Mouse (Mus musculus): Measurements from ENCODE around the gene Ttll12.

Ttll12 gene

DNA sequence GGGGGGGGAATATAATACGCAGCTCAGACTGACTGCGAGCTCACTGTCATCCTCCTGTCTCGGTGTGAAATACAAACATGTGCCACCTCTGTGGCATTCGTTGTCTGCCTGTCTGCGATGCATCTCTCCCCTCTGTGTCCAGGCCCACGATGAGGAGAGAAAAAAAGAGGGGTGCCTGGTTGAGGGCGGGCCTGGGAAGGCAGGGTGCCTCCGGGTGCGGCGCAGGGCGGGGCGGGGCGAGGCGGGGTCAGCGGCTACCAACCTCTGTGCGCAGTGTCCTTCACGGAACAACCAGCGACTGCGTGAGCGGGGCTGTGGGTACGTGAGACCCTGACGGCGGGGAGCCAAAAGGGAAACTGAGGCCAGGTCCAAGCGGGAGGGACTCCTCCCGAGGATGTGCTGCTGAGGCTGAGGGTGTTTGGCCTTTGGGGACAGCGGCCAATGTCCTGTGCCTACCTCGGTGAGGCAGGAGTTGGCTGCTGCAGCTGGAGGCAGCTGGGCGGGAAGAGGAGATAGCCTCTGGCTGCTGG lies 31.6 kb downstream of the Ttll12 start, which contains the start of the genes Tspo and Mcat:
Tspo (plus strand) TSS at position 266 of the 530 bp plus-strand sequence.
Mcat (minus strand) TSS at position 461 of the 530 bp plus-strand sequence.
- DNase-seq (ENCODE audit: low spot score), result no peak

DNA sequence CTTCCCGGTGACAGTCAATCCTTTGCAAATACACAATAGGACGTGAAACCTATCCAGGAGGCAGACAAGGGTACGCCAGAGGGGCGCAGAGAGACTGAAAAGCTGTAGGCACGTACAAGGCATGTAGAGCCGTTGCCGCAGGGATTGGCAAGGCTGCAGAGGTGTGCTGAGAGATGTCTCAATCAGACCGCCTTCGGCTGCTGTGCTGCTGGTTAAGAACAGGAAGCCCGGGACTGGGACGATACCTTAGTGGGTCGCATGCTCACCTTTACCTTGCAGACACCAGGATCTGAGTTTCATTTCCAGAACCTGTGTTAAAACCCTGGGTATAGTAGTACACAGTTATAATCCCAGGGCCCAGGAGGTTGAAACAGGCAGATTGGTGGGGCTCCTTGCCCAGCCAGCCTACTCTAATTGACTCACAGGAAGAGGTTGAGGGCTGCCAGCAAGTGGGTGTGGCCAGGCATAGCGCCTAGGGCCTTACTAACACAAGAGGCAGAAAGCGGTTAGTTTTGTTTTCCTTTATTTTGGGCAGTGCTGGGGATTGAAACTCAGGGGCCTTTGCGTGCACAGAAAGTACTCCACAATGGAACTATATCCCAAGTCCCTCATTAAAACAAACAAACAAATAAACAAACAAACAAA lies 32.2 kb downstream of the Ttll12 start:
- peak; percentile 62 for DNase-seq (ENCODE audit: low spot score)

DNA sequence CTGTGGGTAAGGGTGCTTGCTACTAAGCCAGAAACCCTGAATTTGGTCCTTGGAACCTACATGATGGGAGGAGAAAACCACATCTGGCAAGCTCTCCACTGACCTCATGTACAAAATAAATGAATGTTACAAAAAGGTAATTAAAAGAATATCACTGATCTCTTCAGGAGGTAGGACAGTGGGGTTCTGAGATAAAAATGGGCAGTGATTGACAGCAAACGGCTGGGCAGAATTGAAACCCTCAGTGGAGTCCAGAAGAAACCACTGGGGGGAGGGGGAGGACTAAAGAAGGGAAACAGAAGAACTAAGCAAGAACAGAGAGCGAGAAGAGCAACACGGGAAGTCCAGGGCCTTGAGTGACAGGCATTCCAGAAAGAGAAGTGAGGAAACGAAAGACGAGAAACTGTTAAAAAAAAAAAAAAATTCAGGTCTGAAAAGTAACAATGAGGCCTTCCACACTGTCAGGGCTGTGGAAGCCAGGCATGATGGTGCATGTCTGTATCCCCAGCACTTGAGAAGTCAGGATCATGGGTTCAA lies 33.9 kb downstream of the Ttll12 start:
- DNase-seq (ENCODE audit: low spot score), result no peak

DNA sequence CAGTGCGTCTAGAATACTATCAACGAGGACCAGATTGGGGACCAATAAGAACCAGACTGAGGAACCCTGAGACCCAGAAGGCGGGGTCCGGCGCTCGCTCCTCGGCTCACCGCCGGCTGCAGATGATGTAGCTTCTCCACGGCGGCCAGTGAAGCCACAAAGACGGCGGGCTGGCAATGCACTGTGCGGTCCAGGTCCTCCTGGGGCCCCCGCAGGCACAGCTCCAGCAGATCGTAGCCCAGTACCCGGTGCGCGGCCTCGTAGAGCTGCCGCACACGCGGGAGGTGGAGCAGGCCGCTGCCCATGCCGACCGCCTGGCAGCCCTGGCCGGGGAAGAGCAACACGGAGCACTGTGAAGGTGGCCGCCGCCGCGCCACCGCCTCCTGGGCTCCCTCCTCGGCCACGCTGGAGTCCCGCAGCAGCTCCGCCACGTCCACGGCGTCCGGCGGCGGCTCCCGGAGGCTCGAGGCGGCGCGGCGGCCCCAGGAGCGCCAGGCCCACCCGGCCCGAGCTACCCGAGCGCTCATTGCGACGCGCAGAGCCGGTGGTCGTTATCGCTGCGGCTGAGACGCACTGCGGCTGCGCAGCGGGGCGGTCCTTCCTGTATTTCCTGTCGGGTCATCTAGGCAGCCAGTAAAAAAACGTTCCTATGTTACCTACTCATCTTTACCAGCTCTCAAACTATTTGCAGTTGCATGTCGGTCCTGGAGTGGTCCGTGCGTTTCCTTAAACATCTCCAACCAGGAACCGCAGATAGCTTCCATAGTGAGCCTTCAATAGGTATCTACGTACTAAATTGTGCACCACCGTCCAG lies 39.6 kb downstream of the Ttll12 start:
- DNase-seq (ENCODE audit: low spot score), result peak; percentile 68

DNA sequence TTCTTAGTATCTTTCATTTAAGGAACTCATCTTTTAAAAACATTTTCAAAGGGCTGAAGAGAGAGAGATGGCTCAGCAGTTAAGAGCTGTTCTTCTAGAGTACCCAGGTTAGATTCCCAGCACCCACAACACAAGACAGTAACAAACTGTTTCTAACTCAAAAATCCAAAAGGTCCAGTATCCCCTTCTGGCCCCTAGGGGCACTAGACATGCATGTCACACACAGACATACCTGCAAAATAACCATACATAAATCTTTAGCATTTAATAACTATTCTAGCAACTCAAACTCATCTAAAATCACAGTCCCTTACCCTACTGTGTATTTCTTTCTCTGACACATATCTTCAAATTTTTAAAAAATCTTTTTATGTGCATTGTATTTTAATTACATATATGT lies 41.1 kb downstream of the Ttll12 start:
- no peak for DNase-seq (ENCODE audit: low spot score)

DNA sequence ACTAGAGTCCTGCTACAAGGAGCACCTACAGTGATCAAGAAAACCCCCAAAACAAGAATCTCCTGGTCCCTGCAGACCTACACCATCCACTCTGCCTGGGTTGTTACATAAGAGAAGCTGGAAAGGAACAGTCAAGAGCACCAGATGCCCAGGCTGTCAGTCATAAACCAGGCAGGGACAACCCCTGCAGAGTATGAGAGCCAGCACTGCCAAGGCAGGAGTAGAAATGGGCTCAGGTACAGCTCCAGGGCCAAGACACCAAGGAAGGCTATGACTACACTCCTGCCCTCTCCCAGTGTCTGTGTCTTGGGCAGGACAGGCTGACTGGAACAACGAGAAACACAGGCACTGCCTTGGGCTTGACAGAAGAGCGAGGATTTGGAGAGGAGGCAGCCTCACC lies 44.8 kb downstream of the Ttll12 start:
- no peak for DNase-seq (ENCODE audit: low spot score)

DNA sequence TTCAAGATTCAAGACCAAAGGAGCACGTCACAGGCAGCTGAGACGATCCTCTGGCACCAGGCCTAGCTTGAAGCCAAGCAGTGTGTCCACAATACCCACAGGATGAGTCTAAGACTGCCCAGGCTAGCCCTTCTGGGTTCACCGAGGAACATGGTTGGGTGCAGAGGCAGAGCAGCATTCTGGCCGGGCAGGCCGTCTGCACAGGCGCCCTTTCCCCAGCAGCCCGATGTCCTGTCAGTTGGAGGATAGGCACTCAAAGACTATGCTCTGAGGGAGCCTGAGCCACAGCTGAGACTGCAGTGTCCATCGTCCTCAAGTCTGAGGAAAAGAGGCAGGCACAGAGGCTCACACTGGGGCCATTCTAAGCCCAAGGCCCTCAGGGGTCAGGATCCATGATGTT lies 47.8 kb downstream of the Ttll12 start:
- DNase-seq (ENCODE audit: low spot score), result no peak

DNA sequence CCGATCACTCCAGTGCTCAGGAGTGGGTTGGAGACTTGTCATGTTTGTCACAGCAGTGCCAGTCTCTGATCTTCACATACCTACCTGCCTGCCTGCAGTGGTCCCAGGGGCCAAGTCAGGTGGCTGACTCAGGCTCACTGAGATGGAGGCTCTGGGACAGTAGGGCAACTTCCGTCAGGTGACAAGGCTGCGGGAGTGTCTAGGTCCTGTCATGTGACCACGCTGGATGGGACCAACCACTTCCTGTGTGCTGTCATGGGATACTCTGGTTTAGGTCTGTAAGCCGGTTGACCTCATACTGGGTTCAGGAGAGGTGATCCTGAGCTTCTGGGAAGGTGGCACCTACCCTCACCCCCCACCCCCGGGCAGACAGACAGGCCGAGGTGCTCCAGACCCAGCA lies 48.9 kb downstream of the Ttll12 start:
- DNase-seq (ENCODE audit: low spot score), result no peak

DNA sequence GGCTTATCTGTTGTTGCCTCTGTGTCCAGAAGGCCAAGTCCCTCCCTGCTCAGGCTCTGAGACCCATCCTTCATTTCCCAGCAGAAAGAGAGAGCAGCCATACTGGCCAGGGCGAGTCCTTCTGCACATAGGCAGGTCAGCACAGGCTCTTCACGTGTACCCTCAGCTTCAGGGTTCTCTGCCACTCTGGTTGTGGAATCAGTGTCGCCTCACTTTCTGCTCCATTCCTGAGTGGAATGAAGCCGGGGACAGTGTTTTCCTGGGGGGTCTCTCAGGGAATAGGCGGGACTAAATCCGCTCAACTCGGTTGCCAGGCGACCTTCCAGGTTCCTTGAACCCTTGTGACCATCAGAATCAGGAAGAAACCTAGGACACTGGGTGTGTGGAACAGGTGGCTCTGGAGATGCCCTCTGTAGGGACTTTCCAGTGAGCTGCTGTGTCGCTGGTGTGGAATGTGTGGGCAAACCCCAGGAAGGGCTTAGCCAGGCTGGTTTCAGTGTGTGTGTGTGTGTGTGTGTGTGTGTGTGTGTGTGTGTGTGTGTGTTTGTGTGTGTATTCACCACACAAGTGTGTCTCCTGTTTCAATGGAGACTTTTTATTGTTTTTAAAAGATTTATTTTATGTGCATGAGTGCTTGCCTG lies 53.2 kb downstream of the Ttll12 start:
- no peak for DNase-seq (ENCODE audit: low spot score)

DNA sequence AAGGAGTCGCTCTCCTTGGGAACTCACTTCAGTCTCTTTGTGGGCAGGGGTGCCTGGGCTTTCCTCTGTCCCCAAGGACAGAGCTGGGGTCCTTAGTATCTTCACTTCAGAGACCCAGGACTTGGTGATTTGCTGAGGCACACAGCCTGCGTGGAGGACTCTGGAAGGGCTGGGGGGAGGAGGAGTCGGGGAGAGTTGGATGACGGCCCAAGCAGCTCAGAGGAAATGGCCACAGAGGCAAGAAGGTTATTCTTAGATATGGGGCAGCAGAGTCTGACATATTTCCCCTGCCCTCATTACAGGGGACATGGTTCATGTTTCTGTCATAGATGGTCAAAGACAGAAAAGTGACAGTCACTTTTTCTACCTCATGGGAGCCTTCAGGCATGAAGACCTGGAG lies 55.1 kb downstream of the Ttll12 start:
- DNase-seq (ENCODE audit: low spot score), result no peak

DNA sequence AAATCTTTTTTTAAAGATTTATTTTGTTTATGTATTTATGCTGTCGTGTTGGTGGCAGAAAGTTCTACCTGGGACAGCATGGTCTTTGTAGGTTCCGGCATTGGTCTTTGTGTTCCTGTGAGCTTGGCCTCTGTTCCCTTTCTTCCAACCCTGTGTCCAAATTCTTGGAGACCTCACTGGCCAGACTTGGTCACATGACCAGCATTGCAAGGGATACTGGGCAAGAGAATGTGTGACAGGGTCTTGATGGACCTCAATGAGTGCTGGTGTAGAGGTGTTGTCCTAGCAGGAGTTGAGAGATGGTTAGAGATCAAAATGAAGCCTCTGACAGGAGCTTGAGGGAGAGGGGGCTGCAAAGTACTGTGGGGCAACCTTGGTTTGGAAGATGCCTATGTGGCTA lies 56.1 kb downstream of the Ttll12 start:
- no peak for DNase-seq (ENCODE audit: low spot score)

DNA sequence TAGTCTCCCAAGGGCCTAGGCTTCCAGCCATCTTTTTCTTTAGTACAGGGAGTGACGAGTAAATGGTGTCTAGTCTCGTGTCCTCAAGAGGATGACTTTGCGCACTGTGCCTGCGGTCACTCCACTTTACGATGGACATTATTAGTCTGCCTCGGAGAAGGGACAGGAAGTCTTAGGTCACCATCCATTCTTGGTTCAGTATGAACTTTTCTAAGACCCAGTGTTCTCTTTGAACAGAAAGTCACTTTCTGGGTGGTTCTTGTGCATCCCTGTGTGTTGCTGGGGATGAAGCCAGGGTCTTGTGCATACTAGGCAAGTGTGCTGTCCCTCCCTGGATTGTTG lies 59.1 kb downstream of the Ttll12 start:
- DNase-seq (ENCODE audit: low spot score), result no peak

DNA sequence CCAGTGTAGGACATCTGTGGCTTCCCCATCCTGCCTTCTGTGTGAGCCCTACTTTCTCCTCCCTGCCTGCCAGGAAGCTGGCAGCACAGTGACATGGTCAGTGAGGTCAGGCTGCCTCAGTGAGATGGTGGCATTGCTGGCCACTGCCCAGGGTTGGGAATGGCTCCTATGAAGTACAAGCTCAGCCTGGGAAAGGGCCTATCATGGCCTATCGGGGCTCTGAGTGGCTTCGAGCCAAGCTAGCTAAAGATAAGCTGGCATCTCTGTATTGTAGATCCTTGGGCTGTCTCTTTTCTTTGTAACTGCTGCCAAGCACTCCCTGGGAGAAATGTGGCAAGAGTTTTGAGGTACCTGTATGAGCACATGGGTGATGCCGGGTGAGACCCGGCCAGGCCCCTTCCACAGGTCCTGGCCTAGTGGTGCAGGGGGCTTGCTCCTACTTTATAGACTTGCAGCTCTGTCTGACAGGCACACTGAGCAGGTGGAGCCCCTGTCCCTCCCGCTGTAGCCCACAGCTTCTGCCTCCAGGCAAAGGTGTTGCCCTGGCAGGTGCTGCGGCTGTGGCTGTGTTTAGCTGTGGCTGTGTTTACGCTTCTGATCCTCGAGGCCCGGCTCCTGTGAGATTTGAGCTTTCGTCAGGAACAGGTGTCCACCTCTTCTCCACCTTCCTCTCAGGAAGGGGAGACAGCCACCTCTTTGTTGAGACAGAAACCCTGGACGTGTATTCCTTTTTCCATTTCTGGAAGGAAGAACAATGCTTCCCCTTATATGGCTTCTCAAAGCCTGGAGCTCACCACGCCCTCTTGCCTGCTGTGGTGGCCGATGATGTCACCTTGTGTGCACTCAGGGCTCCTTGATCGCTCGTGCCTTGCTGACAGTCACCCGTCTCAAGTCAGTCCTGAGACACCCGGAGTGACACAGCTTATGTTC lies 59.7 kb downstream of the Ttll12 start:
- DNase-seq (ENCODE audit: low spot score), result no peak

DNA sequence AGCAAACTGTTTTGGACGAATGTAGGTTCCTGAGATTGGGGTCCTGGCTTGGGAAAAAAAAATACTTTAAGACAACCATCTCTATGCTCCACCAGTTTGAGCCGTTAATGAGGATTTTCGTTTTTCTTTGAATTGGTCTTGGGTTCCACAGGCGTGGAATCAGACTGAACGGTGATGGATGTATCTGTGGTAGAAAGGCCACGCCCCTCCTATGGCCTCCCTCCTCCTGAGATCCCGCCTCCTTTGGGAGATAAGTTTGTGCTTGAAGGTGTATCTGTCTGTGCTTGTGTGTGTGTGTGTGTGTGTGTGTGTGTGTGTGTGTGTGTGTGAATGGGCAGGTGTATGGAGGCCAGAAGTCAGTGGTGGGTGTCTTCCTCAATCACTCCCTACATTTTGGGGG lies 62.4 kb downstream of the Ttll12 start:
- DNase-seq (ENCODE audit: low spot score), result no peak

DNA sequence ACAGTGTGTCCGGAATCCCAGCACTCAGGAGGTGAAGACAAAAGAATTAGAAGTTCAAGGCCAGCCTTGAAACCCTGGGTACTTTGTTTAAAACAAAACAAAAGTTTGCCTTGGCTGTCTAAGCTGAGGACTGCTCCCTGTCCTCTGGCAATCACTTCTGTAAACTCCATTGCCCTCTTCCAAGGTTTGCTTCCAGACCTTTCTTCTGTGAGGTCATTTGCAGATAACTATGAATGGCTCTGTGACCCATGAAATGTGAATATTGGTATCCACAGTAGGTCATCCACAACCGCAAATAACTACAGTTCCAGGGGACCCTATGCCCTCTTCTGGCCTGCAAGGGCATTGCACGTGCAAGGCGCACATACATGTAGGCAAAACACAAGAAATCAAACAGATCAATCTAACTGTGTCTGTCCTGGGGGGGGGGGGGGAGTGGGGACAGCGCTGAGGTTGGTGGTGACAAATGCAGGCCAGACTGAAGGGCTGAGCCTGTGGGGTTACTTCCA lies 62.9 kb downstream of the Ttll12 start:
- no peak for DNase-seq (ENCODE audit: low spot score)

DNA sequence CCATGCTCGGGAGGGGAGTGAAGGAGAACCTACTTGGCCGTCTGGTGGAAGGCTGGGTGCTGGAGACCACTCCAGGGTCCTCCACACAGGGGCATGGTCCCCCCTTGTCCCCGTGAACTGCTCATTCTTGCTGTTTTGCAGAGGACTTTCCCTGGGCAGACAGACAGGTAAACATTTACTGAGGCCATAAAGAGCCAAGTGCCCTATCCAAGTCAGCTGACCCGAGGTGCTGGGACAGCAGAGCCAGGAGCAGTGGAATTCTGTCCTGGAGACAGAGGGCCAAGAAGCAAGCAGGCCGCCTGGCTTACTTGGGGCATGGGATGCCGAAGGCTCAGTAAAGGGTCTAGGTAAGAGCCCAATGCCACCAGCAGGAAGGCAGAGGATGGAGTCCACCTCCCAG lies 64.3 kb downstream of the Ttll12 start:
- DNase-seq (ENCODE audit: low spot score), result no peak

DNA sequence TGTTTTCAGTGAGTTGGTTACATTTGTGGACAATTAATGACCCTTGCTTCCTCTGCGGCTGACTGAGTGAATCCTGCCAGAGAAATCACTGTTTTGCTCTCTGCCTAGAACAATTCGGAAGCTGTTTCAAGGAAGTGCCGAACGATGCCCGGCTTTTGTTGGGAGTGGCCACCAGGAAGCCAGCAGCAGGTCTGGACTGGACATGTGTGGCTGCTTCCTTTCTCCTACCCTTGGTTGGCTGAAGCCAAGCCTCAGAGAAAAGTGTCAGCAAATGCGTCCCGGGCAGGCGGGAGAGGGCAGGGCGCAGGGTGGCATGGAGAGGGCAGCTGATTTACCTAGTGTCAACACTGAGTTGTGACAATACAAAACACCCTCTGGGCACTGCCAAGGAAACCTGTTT lies 64.7 kb downstream of the Ttll12 start:
- DNase-seq (ENCODE audit: low spot score), result no peak

DNA sequence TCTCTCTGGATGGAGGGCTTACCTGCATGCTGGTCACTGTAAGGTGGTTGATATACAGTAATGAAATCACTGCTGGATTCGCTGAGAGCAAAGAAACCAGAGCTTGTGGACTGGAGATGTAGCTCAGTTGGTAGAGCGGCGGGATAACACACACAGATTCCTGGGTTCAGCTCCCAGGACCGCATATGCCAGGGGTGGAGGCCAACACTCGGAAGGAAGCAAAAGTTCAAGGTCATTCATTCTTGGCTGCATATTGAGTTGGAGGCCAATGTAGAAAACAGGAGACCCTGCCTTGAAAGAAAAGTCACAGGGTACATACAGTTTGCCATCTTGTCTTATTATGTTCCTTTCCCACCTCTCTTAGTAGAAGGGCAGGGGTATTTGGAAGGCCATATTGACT lies 65.2 kb downstream of the Ttll12 start:
- no peak for DNase-seq (ENCODE audit: low spot score)

DNA sequence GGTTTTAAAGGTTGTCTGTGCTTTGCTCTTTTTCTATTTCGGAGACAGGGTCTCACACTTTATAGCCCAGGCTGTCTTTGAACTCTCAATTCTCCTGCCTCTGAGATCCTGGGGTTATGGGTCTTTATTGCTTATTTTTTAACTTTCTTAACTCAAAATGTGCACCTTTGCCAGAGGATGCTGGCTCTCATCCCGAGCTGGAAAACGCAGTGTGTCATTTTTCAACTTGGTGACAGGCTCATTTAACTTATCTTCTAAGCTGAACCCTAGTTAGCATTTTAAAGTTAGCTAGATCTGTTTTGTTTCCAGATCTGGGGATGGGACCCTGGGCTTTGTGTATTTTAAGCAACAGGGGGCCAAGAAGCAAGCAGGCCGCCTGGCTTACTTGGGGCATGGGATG lies 66.1 kb downstream of the Ttll12 start:
- no peak for DNase-seq (ENCODE audit: low spot score)

DNA sequence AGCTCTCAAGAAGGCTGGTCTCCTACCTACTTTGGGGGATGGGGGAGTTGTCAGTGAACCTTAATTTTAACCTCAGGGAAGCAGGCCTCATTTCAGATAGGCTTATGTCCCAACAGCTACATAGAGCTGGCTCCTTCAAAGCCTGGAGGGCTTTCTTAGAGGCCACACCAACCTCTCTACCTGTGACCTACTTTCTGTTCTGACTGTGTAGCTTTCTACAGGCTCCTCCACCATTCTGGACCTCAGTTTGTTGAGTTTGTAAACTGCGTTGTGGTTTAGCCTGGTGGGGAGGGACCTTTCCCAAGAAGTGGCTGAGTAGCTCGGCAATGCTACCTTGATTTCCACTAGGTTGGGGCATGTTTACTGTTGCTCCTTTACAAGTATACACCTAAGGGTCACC lies 67.2 kb downstream of the Ttll12 start:
- DNase-seq (ENCODE audit: low spot score), result no peak

DNA sequence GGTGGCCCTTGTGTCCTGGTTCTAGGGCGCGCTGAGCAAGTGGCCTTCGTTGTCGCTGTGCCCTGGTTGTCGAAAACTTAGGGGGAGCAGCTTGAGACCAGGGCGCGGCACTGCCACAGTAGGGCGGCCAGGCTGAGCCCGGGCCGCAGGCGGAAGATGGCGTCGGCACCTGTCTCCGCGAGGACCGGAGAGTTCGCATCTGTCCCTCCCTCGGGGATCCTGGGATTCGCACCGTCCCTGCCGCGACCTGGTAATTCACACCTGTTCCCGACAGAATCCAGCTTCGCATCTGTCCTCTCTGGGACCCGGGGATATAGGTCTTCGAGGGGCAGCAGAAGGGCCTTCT lies 67.9 kb downstream of the Ttll12 start:
- no peak for DNase-seq (ENCODE audit: low spot score)
